Mouse (Mus musculus) monocyte, adult 5-6 weeks (primary cell): ENCODE results near the gene Akap6. TPM values are rescaled to one million over a fixed set of nuclear protein-coding genes. Genes with fewer than 3 reads are reported as not detected.

ENCODE experiments used
- ATAC-seq: fragments of 153-309, 156-312 bp; replicated peaks from 2 replicates; pipeline ENCODE4 v1.8.0; 2017; ENCODE audit warnings: mild to moderate bottlenecking; ENCODE audit not compliant: low TSS enrichment, insufficient number of reproducible peaks, severe bottlenecking, poor library complexity, low FRiP score
- total RNA-seq: library from RNA; stranded (forward); fragments of 200-1000, 200-491, 200-594 nt; gene quantifications from 3 replicates; pipeline ENCODE4 v1.2.3, GENCODE M21; 2017

Gene Akap6
- total RNA-seq, 1 experiment from 2014 or later: not detected

DNA sequence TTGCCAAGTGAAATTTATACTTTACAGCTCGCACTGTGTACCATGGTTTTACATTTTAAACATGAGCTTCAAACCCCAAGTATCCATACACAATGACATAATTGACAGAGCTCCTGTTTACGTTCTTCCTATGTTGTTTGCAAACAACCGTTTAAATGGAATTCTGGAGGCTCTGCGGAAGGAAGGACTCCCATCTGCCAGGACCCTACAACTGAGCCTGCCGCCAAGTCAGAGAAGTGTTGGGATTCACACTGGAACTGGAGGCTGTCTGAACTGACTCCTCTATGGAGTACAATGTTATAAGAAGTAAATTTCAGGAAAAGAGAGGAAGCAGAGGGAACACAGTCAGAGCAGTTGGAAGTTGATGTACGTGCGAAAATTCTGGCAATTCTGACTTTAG, 72.7 kb downstream of the Akap6 start:
- ATAC-seq: no peak

GRCm38 (mm10) chr12:52772494-52773280, 73.5 kb downstream of the Akap6 start:
- no peak for ATAC-seq

- no peak for ATAC-seq
These were observed 74.7 kb downstream of the Akap6 start for GRCm38 (mm10) chr12:52773847-52774246.

DNA sequence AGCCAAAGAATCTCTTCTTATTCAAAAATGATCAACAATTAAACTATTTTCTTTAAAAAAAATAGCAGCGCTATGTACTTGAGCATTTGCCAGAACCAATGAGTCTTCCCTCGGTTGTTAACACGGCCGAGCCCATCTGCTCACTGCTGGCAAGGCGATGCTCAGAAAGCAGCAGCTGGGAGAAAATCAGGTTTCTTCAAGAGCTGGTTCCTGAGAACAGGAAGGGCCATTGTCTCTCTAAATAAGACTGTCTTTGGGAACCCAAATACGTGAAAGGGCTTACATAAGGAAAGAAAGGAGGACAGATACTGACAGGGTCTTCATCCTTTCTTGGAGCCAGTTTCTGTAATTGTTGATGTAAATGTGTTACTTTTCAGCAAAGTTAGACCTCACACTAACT, 75.2 kb downstream of the Akap6 start:
- no peak for ATAC-seq

DNA sequence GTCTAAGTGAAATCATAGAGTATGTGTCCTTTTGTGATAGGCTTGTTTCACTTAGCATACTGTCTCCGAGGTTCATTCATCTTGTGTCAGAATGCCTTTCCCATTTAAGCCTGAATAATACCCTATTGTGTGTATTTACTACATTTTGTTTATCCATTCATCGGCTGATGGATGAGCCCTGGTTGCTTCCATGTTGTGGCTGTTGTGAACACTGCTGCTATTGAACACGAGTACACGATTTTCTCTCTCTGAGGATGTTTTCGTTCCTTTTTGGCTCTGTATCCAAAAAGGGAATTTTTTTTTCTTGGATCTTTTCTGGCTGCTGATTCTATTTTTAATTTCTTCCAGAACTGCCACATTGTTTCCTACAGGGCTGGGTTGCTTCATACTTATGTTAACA, 81.0 kb downstream of the Akap6 start:
- no peak for ATAC-seq

- ATAC-seq: no peak
These were observed 81.9 kb downstream of the Akap6 start for GRCm38 (mm10) chr12:52781066-52781465.

- peak; percentile 56; the same call in 1 of the 2 replicates for ATAC-seq
These were observed 83.8 kb downstream of the Akap6 start for GRCm38 (mm10) chr12:52782902-52783441.

DNA sequence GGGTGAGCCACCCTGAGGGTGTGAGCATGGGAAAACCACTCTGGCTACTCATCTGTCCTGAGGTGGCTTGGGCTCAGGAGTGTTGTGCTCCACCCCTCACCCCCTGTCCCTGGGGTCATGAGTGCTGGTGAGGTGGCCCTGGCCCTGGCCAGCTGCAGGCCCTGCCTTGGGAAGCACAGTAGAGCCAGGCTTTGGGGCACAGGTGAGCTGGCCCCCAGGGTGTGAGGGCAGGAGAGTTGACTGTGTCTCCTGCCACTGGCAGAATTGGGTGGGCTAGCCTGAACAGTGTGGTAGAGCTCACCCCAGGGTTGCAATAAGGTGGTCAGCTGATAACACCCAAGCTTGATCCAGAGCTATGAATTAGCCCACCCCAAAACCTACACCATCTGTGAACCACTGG, 86.0 kb downstream of the Akap6 start:
- ATAC-seq: no peak

- ATAC-seq: no peak
These were observed 91.2 kb downstream of the Akap6 start for GRCm38 (mm10) chr12:52790350-52790768.

- ATAC-seq: no peak
These were observed 94.9 kb downstream of the Akap6 start for GRCm38 (mm10) chr12:52794131-52794530.

DNA sequence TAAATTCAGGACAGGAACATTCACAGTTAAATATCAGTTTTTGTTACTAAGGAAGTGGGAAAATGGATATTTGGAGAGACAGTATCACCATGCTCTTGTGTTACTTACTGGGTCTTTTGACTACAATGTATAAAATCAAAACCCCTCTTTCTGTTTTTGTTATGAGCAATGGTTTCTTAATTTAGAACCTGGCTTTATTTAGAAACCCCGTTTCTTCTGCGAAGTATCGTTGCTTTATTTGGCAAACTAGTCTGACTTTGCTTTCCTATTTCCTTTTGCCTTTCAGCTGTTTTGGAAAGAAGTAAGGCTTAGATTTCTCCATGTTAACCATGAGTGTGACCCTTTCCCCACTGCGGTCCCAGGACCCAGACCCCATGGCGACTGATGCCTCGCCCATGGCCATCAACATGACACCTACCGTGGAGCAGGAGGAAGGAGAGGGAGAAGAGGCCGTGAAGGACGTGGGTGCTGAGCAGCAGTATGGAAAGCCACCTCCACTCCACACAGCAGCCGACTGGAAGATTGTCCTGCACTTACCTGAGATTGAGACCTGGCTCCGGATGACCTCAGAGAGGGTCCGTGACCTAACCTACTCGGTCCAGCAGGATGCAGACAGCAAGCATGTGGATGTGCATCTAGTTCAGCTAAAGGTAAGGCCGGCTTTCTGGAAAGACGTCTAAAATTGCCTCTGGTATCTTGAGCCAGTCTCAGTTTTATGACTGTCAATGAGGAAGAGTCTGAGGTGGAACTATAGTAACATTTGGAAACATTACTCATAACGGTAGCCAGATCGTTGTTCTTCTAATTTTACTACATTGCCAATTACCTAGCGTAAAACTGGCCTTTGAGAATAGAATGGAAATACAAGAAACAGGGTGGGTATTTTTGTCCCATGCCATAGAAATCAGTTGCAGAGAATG, 96.6 kb downstream of the Akap6 start:
- ATAC-seq: no peak

GRCm38 (mm10) chr12:52796471-52796795, 97.2 kb downstream of the Akap6 start:
- ATAC-seq: no peak

- ATAC-seq: no peak
These were observed 100.5 kb downstream of the Akap6 start for GRCm38 (mm10) chr12:52799717-52800116.

DNA sequence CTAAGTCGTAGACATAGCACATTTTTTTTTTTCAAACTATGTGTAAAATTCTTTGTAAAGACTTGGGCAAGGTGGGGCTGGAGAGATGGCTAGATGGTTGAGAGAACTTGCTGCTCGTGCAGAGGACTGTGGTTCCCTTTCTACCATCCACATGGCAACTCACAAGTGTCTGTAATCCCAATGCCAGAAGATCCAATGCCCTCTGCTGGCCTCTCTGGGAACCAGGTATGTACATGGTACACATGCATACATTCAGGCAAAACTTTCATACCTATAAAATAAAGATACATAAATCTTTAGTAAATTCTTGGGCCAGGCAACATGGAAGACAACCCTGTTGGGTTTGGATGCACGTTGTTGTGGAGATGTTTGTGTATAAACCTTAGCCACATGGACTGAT, 107.1 kb downstream of the Akap6 start:
- no peak for ATAC-seq

DNA sequence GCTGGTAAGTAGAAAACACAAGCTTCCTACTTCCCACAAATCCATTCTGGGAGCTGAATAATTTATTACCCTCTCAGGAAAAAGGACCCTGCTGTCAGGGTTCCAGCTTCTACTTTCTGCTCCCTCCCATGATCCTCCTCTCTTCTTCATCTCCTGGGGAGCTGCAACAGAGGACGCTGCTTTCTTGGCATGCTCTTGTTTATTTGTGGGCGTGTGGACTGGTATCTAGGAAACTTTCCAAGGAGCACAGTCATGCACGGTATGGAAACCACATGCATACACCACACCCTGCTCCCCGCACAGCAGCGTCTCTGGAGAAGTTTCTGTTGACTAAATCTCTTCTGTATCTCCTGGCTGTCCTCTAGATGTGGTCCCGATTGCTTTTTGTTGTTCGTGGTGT, 119.4 kb downstream of the Akap6 start:
- ATAC-seq: no peak

- no peak for ATAC-seq
These were observed 125.6 kb downstream of the Akap6 start for GRCm38 (mm10) chr12:52824774-52825173.

- ATAC-seq: no peak
These were observed 130.0 kb downstream of the Akap6 start for GRCm38 (mm10) chr12:52828944-52829736.

DNA sequence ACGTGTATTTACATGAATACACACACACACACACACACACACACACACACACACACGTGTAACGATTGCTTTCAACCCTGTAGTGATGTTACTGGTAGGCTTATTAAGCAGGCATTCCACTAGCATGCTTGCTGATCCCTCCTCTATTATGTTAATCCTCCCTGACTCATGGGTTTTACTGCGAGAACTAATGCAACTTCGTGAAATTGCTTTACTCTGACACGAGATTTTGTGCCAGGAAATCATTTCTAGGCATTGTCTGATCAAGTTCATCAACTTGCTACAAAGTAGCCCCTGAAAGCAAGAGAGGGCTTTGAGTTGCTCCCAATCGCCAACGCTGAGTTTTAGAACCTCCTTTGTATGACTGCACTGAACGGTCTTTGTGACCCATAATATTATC, 132.6 kb downstream of the Akap6 start:
- ATAC-seq: no peak

- no peak for ATAC-seq
These were observed 133.0 kb downstream of the Akap6 start for GRCm38 (mm10) chr12:52832230-52832629.
